Comparison of ENCODE assay signal across 7 mouse cellular contexts in the genomic region with DNA sequence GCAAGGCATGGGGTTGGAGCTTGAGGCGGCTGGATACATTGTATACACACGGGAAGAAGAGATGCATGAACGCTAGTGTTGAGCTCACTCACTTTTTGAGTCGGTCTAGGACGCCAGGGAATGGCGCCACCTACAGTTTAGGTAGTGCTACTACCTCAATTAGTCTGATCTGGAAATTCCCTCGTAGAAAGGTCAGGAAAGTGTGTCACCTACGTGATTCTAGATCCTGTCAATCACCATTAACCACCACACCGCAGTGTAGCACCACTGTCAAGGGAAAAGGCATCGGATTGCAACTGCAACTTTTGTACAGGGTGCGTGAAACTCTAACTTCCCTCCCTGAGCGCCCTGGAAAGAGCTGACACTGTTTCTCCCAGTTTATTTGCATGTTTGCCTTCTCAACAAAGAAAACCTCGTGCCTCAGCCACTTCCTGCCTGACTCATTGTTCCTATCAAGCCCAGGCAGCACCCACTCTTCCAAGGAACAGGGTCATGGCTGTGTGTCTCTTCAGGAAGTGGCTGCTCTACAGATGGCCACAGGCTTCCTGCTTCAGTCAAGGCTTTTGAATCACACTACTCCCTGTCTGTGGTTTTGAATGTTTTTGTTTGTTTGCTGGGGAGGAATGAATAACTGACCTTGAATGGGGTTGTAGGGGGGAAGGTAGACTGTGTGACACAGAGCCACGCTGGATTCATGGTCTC.
A peak's percentile ranks its signal among the peaks of the same experiment; 100 is the strongest.
DNase-seq lines count a peak whose midpoint lies in the region; ATAC-seq and TF ChIP-seq lines count a peak whose summit lies in the region.

No protein-coding gene starts in this region.

- intact Hi-C loops in heart, postnatal 36 days (cut with DNase I), result no loop called here

- H3K36me3 ChIP-seq in C2C12 (ENCODE audit: control insufficient read depth, insufficient read depth), result no peaks in the 10 kb centered on the region
- H3K36me3 ChIP-seq in liver, embryonic 15.5 days (replicated peaks), result no peaks in the 10 kb centered on the region

- no peaks in the 10 kb centered on the region for H3K27me3 ChIP-seq in C2C12 (ENCODE audit: control insufficient read depth, insufficient read depth, insufficient read length)
- H3K27me3 ChIP-seq in liver, embryonic 15.5 days, result no peaks in the 10 kb centered on the region

- peak; percentile 59 for TF ChIP-seq CTCF in C2C12 (IDR thresholded peaks at IDR 0.05; ENCODE audit: control insufficient read depth, insufficient read depth, insufficient read length)

- H3K79me2 ChIP-seq in C2C12 (ENCODE audit: control insufficient read depth, insufficient read depth), result no peaks in the 10 kb centered on the region

- 14% methylated on average over 14 of the region's 14 CpGs for WGBS in liver, embryonic 15.5 days (ENCODE audit: insufficient replicate concordance)

- peak overlapping the region; percentile 32 for H3ac ChIP-seq in C2C12 (ENCODE audit: control insufficient read depth, insufficient read length, low read depth)

- no peaks in the 10 kb centered on the region for H3K4me1 ChIP-seq in liver, embryonic 15.5 days (replicated peaks)

- DNase-seq in ES-CJ7 (ENCODE audit: low read depth, low spot score), result peak; percentile 81
- DNase-seq in heart, postnatal 36 days, result peak; percentile 42 to 49
- DNase-seq in spleen, adult 12 weeks (ENCODE audit: low spot score), result peak; percentile 31
- no peak for DNase-seq in right cerebral cortex, adult 18-20 months

- no peaks in the 10 kb centered on the region for H3K9me3 ChIP-seq in liver, embryonic 15.5 days (replicated peaks)

- H3K9ac ChIP-seq in liver, embryonic 15.5 days, result no peak overlapping the region

- no peaks in the 10 kb centered on the region for H3K79me3 ChIP-seq in C2C12 (ENCODE audit: low read depth)

- H3K27ac ChIP-seq in liver, embryonic 15.5 days (replicated peaks), result no peak overlapping the region

- H3K4me3 ChIP-seq in C2C12 (ENCODE audit: insufficient read depth, poor library complexity, severe bottlenecking), result no peak overlapping the region
- no peak overlapping the region for H3K4me3 ChIP-seq in liver, embryonic 15.5 days (replicated peaks)

- no peak overlapping the region for H3K4me2 ChIP-seq in liver, embryonic 15.5 days

- peak; percentile 95 for ATAC-seq in common myeloid progenitor, adult 5-6 weeks (replicated peaks; ENCODE audit: low read depth, poor library complexity, severe bottlenecking)
- ATAC-seq in liver, embryonic 15.5 days (ENCODE audit: insufficient read depth), result peak; percentile 68

TF ChIP-seq in C2C12, 6 proteins besides CTCF, POLR2A, EP300 and RAD21:
- TF ChIP-seq MYOG (IDR thresholded peaks at IDR 0.05; ENCODE audit: control insufficient read depth, extremely low read depth, insufficient read length), result no peak
- no peak for TF ChIP-seq USF1 (IDR thresholded peaks at IDR 0.05; ENCODE audit: low read depth)
- peak; percentile 96 for TF ChIP-seq MAX (IDR thresholded peaks at IDR 0.05)
- peak; percentile 22 for TF ChIP-seq MYOD1 (IDR thresholded peaks at IDR 0.05; ENCODE audit: control insufficient read depth, insufficient read length, low read depth)
- TF ChIP-seq CEBPB (IDR thresholded peaks at IDR 0.05; ENCODE audit: low read depth), result no peak
- peak; percentile 67 for TF ChIP-seq FOSL1 (IDR thresholded peaks at IDR 0.05; ENCODE audit: insufficient read depth, low read length, poor library complexity, severe bottlenecking)
